Mouse (Mus musculus): Measurements from ENCODE around the gene Antxr2. TPM values are rescaled to one million over a fixed set of nuclear protein-coding genes. Genes with fewer than 3 reads are reported as not detected.

The Antxr2 gene
- total RNA-seq, 2 experiments from 2014 or later = 4.8 to 7.5 TPM

DNA sequence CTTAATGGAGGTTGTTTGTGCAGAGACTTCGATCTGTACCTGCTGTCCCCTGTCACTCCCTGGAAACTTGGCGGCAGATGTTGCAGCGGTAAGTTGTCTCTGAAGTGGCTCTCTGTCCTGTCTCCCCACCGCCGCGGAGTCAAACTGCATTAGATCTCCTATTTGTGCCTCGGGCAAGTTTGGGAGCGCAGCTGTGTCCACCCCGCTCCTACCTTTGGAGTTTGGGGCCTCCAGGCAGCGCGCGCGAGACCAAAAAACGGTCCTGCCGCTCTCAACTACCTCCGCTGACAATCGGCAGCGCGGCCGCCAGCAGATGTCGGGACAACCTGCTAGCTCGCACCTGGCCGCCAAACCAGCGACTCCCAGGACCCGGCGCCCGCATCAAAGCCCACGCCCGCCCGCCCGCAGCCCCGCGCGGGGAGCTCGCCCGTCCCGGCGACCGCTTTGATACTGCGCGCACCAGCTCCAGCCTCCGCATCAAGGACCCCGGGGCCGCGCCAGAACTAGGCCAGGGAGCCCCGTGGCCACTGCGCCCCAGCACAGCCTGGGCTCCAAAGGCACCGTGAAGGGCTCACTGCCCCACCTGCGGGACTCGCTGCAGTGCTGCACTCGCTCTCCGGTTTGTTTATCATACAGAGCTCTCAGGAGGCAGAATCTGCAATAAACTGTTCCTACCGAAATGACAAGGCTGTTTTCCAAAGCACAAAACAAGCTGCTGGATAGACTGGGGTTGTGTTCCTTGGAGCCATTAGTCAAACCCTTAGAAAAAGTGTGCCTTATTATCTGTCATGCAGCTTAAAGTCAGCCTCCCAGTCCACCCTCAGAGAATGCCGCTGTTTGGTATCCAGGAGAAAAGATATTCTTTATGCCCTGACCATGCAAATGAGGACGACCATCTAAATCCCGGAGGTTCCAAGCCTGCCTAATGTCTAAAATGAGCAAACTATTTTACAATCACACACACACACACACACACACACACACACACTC lies 95.4 kb downstream of the Antxr2 start:
- ATAC-seq (replicated peaks; ENCODE audit: poor library complexity) = 0 out of 2 replicates have a peak, but pooled peaks have one; percentile 31

DNA sequence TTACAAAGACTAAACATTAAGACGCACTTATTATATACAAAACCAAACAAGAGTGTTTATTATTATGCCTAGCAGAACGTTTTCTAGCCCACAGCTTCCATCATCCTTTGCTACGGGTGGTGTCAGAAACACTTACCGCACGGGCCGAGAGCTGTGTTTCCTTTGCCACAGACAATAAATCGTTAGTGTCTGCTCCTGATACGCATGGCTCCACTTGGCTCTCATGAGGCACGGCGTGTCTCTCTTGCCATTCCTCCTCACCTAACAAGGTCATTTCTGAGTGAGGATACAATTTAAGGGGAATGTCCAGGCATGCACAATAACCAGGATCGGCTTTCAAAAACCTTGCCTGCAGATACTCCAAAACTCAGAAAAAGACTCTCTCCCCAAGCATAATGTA lies 113.2 kb downstream of the Antxr2 start:
- no peak for ATAC-seq (replicated peaks; ENCODE audit: poor library complexity)

GRCm38 (mm10) chr5:97914890-97915289 lies 116.0 kb downstream of the Antxr2 start:
- ATAC-seq (replicated peaks; ENCODE audit: poor library complexity) = no peak

DNA sequence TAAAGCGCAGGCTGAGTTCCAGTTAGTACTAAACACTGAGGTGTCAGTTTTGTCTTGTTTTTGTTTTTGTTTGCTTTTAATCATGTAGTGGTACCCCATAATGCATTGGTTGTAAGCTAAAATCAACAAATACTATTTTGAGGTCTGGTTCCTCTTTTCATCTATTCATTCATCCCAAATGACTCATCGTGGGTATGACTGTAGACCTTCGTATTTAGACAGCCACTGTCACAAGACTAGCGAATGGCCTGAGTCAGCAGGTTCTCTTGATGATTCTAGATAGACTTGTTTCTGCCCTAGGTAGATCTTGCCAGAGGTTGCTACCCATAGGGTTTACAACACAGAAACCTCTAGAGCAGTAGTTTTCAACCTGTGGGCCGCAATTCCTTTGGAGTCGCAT lies 116.9 kb downstream of the Antxr2 start:
- peak; percentile 76 for ATAC-seq (replicated peaks; ENCODE audit: poor library complexity)

- ATAC-seq (replicated peaks; ENCODE audit: poor library complexity) = no peak
Measured at GRCm38 (mm10) chr5:97907482-97907881, 123.4 kb downstream of the Antxr2 start.

- ATAC-seq (replicated peaks; ENCODE audit: poor library complexity) = no peak
Measured at GRCm38 (mm10) chr5:97906537-97907266, 124.1 kb downstream of the Antxr2 start.

GRCm38 (mm10) chr5:97905856-97906255 lies 125.0 kb downstream of the Antxr2 start:
- no peak for ATAC-seq (replicated peaks; ENCODE audit: poor library complexity)

GRCm38 (mm10) chr5:97901096-97901495 lies 129.7 kb downstream of the Antxr2 start:
- ATAC-seq (replicated peaks; ENCODE audit: poor library complexity) = no peak

DNA sequence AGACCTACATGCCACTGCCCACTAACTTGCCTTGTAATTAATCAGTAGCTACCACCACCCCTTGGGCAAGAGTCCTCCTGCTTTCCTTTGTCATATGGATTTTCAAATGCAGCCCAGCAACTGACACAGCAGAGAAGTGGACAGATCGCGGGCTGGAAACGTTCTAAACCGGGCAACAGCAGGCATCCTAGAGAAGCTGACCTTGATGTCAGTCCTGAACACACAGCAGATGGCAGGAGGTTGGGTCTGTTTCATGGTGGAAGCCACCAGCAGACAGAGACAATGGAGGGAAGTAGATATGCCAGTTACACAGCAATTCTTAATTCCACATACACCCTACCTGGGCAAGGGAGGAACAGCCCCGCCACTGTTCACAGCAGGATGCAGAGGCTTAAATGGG lies 131.5 kb downstream of the Antxr2 start:
- no peak for ATAC-seq (replicated peaks; ENCODE audit: poor library complexity)

DNA sequence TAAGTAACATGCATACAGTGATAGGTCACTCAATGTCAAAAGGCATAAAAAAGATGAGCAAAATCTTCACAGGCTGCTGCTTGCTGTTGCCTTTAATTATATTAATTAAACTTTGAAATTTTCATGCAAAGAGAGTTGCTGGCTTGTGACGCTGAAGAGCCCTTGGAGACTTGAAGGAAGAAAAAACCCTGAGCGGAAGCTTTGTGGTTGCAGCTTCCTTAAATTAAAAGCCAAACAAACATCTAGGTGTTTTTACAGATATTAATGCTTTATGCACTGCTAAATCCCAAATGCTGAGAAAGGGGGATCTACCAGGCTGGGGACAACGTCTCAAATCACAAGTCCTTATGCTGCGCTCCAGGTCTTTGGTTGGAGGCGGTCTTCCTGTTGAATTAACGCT lies 145.4 kb downstream of the Antxr2 start:
- ATAC-seq (replicated peaks; ENCODE audit: poor library complexity) = peak; percentile 42

DNA sequence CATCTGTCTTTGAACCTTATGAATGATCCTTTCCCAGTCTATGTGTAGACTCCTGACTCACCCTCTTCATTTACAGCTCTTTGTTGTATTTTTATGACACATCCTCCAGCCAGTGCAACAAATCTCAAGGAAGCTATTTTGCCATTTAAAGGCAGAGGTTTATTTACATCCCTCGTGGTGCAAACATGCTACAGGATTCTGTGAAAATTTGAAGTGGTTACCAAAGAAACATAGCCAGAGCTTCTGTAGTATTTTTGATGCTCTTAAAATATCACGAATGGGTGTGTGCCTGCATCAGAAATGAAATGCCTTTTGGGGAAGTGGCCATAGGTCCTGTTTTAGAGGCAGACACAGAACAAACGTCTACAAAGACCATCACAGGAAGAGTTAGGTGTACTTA lies 146.7 kb downstream of the Antxr2 start:
- ATAC-seq (replicated peaks; ENCODE audit: poor library complexity) = no peak

GRCm38 (mm10) chr5:97881421-97881820 lies 149.4 kb downstream of the Antxr2 start:
- ATAC-seq (replicated peaks; ENCODE audit: poor library complexity) = no peak

- ATAC-seq (replicated peaks; ENCODE audit: poor library complexity) = peak; percentile 83
Measured at GRCm38 (mm10) chr5:97880115-97880514, 150.7 kb downstream of the Antxr2 start.

DNA sequence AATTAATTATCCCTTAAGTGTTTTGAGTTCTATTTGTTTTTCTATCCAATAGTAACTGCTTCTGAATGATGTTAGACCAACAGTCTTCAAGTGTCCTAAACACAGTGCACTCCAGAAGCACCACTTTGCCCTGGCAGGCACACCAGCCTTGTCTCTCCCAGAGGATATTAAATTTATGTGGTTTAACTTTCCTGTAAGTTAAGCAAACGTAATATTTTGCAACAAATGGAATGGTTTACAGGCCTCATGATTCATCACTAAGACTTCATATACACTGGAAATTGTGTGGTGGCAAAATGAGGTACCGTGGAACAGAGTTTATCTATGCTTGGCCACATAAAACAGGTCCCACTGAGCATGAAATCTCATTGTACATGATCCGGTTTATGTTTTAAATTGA lies 152.0 kb downstream of the Antxr2 start:
- ATAC-seq (replicated peaks; ENCODE audit: poor library complexity) = no peak

DNA sequence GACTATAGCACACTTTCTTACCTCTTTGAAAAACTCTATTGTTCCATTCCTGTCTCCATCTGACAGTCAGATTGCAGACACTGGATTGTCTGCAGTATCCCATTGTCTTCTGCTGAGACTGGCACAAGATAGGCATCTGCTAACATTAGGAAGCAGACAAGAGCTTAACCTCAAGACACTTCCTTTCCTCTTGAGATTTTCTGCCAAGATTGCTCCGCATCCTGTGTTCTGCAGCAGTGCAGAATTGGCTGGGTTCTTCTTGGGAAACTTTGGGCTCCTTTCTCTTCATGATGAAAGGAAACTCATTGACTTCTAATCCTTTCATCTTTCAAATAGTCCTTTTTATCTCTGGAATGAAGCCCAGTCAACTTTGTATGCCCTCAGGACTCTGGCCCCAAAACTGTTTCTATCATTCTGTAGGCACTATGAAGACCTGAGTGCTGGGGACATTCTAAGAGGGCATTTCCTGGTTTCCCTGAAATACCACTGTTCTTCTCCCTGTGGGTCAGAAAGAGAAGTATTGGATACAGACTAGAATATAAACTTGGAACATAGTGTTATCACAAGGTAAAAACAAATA lies 152.5 kb downstream of the Antxr2 start:
- peak; percentile 34 for ATAC-seq (replicated peaks; ENCODE audit: poor library complexity)

GRCm38 (mm10) chr5:97876895-97877294 lies 153.9 kb downstream of the Antxr2 start:
- no peak for ATAC-seq (replicated peaks; ENCODE audit: poor library complexity)

GRCm38 (mm10) chr5:97867921-97868320 lies 162.9 kb downstream of the Antxr2 start:
- ATAC-seq (replicated peaks; ENCODE audit: poor library complexity) = no peak

- ATAC-seq (replicated peaks; ENCODE audit: poor library complexity) = no peak
Measured at GRCm38 (mm10) chr5:97866975-97867374, 163.9 kb downstream of the Antxr2 start.

DNA sequence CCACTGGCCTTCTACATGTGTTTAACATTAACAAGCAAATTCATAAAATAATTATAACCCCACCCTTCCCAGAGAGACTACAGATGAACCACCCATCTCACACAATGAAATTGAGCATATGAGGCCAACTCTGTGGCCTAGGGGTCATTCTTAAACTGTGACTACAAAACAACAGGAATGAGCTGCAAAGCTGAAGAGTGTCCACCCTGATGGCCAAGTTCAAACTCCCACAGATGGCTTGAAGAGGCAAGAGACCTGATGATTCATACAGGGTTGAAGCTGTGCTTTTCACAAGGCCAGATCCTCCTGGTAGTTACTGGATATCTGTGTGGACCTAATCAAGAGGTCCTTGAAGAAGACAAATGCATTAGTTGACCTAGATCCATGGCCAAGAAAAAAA lies 173.7 kb downstream of the Antxr2 start:
- ATAC-seq (replicated peaks; ENCODE audit: poor library complexity) = no peak

DNA sequence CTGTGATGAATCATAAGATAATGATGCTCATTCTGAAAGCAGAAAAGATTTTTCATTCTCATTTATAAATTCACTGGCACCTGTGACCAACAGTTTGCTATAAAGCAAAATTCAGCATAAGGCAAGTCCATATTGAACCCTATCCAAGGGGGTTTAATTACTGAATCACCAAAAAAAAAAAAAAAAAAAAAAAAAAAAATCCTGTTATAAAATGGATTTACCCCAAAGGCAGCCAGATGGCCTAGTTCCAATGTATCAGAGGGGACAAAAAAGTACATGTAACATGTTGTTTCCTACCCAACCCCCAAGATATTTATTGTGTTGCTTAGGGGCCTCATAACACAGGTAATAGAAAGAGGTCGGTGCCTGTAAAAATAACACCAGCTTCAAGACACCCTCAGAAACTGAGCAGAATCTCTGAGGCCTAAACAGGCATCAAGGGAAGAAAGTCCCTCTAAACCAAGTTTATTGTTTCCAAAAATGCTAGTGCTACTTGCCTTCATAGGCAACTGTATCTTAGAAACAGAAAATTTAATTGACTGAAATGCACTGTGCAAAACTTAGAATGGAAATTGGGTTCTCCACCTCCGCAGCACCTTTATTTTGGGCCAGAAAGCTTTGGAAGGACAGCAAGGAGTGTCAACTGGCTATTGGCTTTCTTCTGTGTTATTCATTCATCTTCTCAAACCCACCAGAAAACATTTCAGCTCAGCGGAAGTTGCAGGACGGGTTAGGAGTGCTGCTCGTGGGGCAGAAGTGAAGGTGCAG lies 178.7 kb downstream of the Antxr2 start:
- ATAC-seq (replicated peaks; ENCODE audit: poor library complexity) = no peak
